Comparison of ENCODE assay signal across 8 mouse cellular contexts in genomic region chr9:107338172-107338883, GRCm38 (mm10). TPM values are rescaled to one million over a fixed set of nuclear protein-coding genes. Genes with fewer than 3 reads are reported as not detected.
DNase-seq lines count a peak whose midpoint lies in the region; ATAC-seq and TF ChIP-seq lines count a peak whose summit lies in the region.

Hemk1 (minus strand) TSS chr9:107338350.

- peak within 1 kb of the TSS; percentile 39 for H3K9ac ChIP-seq in lung, postnatal 0 days (replicated peaks; ENCODE audit: low read depth)

- no peaks in the 10 kb centered on the region; the same call in 1 of the 2 replicates for H3K36me3 ChIP-seq in hindbrain, embryonic 10.5 days
- H3K36me3 ChIP-seq in lung, postnatal 0 days (ENCODE audit: insufficient read depth, low read length) = no peaks in the 10 kb centered on the region

- H3K4me2 ChIP-seq in lung, postnatal 0 days (replicated peaks; ENCODE audit: low read depth, low read length) = peak within 1 kb of the TSS; percentile 79

- TF ChIP-seq CTCF in lung, postnatal 0 days (IDR thresholded peaks at IDR 0.05) = peak; percentile 21; the same call in 1 of the 2 replicates

- H3K27ac ChIP-seq in hindbrain, embryonic 10.5 days = peak within 1 kb of the TSS; percentile 90
- H3K27ac ChIP-seq in lung, postnatal 0 days (ENCODE audit: low read length) = peak within 1 kb of the TSS; percentile 55

- 5% methylated on average over 30 of the region's 30 CpGs for WGBS in hindbrain, embryonic 10.5 days
- 4% methylated on average over 30 of the region's 30 CpGs for WGBS in lung, postnatal 0 days

- no peaks in the 10 kb centered on the region for H3K9me3 ChIP-seq in hindbrain, embryonic 10.5 days
- H3K9me3 ChIP-seq in lung, postnatal 0 days (ENCODE audit: low read length) = no peaks in the 10 kb centered on the region

- H3K27me3 ChIP-seq in hindbrain, embryonic 10.5 days (ENCODE audit: insufficient read depth, poor library complexity, severe bottlenecking) = peaks cover 26% of the 10 kb centered on the region
- no peaks in the 10 kb centered on the region for H3K27me3 ChIP-seq in lung, postnatal 0 days (replicated peaks; ENCODE audit: insufficient read depth, low read length)

- no peak for TF ChIP-seq EP300 in lung, postnatal 0 days (IDR thresholded peaks at IDR 0.05)

- H3K4me3 ChIP-seq in hindbrain, embryonic 10.5 days = peak within 1 kb of the TSS; percentile 69
- H3K4me3 ChIP-seq in lung, postnatal 0 days (ENCODE audit: low read depth, low read length) = peak within 1 kb of the TSS; percentile 33

- DNase-seq in NIH3T3 (ENCODE audit: low read depth) = peak; percentile 88
- DNase-seq in cerebellum, adult 8-10 months = peak; percentile 74
- DNase-seq in frontal cortex, adult 2 months (ENCODE audit: extremely low spot score in 1 of 2, low spot score in 1 of 2) = peak in 1 of 2 experiments; percentile 87
- peak; percentile 83 for DNase-seq in hindbrain, embryonic 10.5 days (ENCODE audit: low spot score)
- peak; percentile 79 for DNase-seq in layer of hippocampus, adult 9-11 months
- peak; percentile 88 for DNase-seq in lung, postnatal 0 days (ENCODE audit: low spot score)
- peak; percentile 48 for DNase-seq in ovary, postnatal 10 days (ENCODE audit: low spot score)
- DNase-seq in thymus, postnatal 0 days (ENCODE audit: low spot score) = peak; percentile 87

- H3K4me1 ChIP-seq in hindbrain, embryonic 10.5 days (replicated peaks) = peaks cover 42% of the 10 kb centered on the region
- peaks cover 3% of the 10 kb centered on the region; the same call in 1 of the 2 replicates for H3K4me1 ChIP-seq in lung, postnatal 0 days (ENCODE audit: insufficient read depth, low read depth, low read length)

- ATAC-seq in lung, postnatal 0 days = peak; percentile 85

RNA-seq across cellular contexts. Expression of gene Hemk1, which starts in this region (rescaled TPM):
- 31.9 and 39.1 TPM in 2 replicates for polyA plus RNA-seq in frontal cortex, adult 2 months (2012; rRNA removed)
- polyA plus RNA-seq in hindbrain, embryonic 10.5 days (2016; fragmentation: Nextera tagmentation; extraction: Ambion mirVana) = 12.1 and 13.4 TPM in 2 replicates
- polyA plus RNA-seq in lung, postnatal 0 days (2015; fragmentation: Nextera tagmentation; extraction: Ambion mirVana) = 5.9 and 8.3 TPM in 2 replicates
- polyA plus RNA-seq in thymus, postnatal 0 days (2015; fragmentation: Nextera tagmentation; extraction: Ambion mirVana) = 5.7 and 6.2 TPM in 2 replicates
